Mouse (Mus musculus): ENCODE data around the gene Hnrnpa2b1. TPM values are rescaled to one million over a fixed set of nuclear protein-coding genes. Genes with fewer than 3 reads are reported as not detected.
"Not testable (repeated sequence)": the region's sequence is repeated elsewhere in the genome, so short reads cannot be mapped to it uniquely, and the experiment has no call there.

Hnrnpa2b1 gene
- total RNA-seq (2022), result 100 to 1,000 TPM; 357 to 475 (median 406) TPM

GRCm38 (mm10) chr6:51469715-51470310, at the start of gene Hnrnpa2b1:
TSS of gene Hnrnpa2b1 (minus strand) at chr6:51469894.
- DNase-seq (ENCODE audit: low spot score in 2 of 2), result peak; percentile 96 to 100

- DNase-seq (ENCODE audit: low spot score in 2 of 2), result no peak
These were observed 45.2 kb upstream of the Hnrnpa2b1 start for GRCm38 (mm10) chr6:51514860-51515259.

DNA sequence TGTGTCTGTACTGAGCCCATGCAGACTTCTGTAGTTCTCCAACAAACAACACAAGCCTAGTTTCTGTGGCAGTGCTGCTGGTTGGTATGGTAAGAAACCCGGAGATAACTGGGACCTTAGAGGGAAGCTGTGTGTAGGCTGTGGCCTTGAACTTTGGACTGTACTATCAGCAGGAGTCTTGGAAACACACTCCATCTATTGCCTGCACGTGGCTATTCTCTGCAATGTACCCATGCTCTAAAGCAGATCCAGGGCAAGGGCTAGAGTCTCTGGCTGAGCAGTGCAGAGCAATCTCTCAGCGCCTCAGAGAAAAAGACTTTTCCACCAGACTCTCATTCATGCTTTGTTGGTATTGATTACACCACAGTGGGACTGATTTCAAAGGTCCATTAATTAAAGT, 44.1 kb upstream of the Hnrnpa2b1 start:
- DNase-seq (ENCODE audit: low spot score in 2 of 2), result no peak

DNA sequence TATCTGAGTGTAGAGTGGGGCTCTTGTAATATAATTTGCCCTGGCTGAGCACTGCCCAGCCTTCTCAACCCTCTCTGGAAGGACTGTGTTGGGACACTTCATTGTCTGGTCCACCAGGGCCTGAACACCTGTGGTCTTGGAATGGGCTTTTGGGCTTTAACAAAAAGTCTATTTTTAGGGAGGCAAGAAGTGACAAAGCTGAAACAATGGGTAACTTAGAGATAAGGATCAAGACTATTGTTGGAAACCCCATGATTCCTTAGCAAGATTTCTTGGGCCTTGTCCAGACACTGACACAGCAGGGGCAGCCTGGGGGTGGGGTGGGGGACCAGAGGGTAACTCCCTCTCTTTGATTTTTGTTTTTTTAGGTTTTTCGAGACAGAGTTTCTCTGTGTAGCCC, 41.3 kb upstream of the Hnrnpa2b1 start:
- DNase-seq (ENCODE audit: low spot score in 2 of 2), result no peak

GRCm38 (mm10) chr6:51510094-51510493, 40.4 kb upstream of the Hnrnpa2b1 start:
- no peak for DNase-seq (ENCODE audit: low spot score in 2 of 2)

GRCm38 (mm10) chr6:51508750-51509648, 39.3 kb upstream of the Hnrnpa2b1 start:
- peak; percentile 33 to 58 for DNase-seq (ENCODE audit: low spot score in 2 of 2)

DNA sequence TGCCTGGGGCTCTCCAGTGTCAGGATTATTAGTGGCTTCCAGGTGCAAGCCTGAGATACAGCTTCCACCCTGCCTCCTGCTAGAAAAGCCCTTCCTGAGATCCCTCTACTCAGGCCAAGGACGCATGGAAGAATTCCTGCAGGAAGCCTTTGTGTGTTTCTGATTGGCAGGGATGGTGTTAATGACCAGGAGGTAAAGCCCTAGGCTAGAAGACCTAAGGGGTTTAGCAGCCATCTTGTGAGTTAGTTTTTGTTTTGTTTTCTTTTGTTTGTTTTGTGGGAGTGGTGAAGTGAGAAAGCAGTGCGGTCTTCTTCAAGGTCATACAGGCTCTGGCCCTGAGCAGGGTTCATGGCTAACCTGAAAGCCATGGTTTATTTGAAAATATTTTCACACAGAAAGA, 37.9 kb upstream of the Hnrnpa2b1 start:
- DNase-seq (ENCODE audit: low spot score in 2 of 2), result no peak

GRCm38 (mm10) chr6:51505671-51506070, 36.0 kb upstream of the Hnrnpa2b1 start:
- no peak for DNase-seq (ENCODE audit: low spot score in 2 of 2)

DNA sequence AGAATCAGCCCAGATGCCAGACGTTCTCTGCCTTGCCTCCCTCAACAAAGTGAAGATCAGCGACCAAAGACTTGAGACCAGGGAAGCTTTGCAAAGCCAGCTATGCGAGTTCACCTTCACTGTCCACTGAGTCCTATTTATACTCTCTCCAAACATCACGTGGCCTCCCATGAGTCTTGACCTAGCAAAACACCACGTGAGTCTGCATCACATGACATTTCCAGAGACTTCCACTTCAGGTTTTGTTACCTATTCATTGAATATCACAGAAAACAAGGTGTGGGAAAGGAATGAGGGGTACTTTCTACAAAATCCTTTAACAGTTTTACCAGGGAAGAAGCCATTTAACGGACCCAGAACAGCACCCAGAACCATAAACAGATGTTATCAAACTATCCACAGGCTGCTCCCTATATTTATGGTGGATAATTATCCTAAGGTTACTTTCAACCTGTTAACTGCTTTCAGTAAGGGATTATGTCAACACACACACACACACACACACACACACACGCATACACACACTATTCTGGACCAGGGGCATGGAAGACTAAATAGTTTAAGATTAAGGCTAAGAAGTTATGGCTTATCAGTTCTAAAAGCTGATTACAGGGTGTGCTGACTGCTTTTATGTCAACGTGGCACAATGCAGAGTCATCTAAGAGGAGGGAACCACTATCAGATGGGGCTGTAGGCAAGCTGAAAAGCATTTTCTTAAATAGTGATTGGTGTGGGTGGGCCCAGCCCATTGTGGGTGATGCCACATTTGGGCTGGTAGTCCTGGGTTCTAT, 27.8 kb upstream of the Hnrnpa2b1 start:
- no peak for DNase-seq (ENCODE audit: low spot score in 2 of 2)

DNA sequence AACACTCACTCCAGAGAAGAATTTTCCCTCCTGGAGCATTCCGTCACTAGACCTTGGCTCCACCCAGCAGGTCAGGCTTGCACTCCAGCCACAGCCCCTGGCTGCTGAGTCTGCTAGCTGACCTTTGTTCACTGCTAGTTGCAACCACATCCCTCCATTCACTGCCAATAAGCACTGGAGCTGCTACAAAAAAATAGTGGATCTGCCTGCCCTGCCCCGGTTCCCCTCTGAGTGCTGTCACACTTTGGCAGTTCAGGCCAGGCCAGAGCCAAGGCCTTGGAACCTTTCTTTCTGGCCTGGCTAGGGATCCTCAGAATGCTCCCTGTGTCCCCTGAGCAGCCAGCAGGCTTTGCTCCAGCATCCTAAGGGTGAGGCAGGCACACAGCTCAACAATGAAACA, 20.1 kb upstream of the Hnrnpa2b1 start:
- DNase-seq (ENCODE audit: low spot score in 2 of 2), result no peak

DNA sequence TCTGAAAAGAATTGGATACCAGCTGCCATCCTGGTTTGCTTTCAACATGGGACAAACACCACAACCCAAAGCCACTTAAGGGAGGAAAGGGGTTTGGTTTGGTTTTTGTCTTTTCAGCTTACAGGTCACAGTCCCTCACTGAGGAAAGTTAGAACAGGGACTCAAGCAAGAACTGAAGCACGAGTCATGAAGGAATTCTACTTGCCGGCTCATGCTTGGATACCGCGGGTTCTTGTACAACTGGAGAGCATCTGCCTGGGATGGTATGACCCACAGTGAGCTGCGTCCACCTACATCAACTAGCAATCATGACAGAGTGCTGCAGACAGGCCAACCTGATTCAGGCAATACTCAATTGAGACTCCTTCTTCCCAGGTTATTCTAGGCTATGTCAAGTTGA, 17.0 kb upstream of the Hnrnpa2b1 start:
- DNase-seq (ENCODE audit: low spot score in 2 of 2), result no peak

- no peak for DNase-seq (ENCODE audit: low spot score in 2 of 2)
These were observed 16.5 kb upstream of the Hnrnpa2b1 start for GRCm38 (mm10) chr6:51486076-51486710.

DNA sequence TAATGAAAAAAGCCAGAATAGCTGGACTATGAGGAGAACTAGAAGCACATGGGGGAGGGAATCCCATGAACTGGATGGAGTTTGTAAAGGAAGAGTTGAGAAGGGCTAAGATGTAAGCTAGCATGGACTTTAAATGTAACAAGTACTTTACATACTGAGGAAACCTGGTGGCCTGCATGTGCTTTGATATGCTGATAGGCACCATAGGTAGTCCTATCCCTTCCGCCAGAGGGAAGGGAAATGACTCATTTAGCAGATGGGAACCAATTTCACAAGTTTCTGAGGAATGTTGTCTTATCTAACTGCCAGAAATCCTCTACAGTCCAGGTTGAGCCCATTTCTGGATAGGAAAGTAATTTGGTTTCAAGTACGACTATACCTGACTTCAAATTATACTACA, 16.0 kb upstream of the Hnrnpa2b1 start:
- DNase-seq (ENCODE audit: low spot score in 2 of 2), result no peak

- not testable (repeated sequence) for DNase-seq (ENCODE audit: low spot score in 2 of 2)
These were observed 14.9 kb upstream of the Hnrnpa2b1 start for GRCm38 (mm10) chr6:51484556-51484955.

GRCm38 (mm10) chr6:51483861-51484260, 14.2 kb upstream of the Hnrnpa2b1 start:
- DNase-seq (ENCODE audit: low spot score in 2 of 2), result no peak

DNA sequence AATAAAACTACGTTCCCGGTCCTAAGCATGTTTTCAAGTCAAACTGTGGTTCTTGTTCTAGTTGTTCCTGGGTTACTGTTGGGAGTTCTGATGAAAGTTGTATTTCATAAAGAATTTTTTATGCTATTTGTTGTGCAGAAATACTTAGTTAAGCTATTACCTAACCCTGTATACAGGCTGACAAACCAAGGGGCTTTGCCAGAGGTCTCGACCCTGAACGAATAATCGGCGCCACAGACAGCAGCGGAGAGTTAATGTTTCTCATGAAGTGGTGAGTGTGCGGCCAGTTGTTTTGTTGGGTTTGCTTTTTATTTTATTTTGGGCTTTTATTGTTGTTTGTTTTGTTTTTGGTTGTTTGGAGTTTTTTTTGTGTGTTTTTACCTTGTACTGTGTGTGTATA, 11.9 kb upstream of the Hnrnpa2b1 start:
- no peak for DNase-seq (ENCODE audit: low spot score in 2 of 2)

DNA sequence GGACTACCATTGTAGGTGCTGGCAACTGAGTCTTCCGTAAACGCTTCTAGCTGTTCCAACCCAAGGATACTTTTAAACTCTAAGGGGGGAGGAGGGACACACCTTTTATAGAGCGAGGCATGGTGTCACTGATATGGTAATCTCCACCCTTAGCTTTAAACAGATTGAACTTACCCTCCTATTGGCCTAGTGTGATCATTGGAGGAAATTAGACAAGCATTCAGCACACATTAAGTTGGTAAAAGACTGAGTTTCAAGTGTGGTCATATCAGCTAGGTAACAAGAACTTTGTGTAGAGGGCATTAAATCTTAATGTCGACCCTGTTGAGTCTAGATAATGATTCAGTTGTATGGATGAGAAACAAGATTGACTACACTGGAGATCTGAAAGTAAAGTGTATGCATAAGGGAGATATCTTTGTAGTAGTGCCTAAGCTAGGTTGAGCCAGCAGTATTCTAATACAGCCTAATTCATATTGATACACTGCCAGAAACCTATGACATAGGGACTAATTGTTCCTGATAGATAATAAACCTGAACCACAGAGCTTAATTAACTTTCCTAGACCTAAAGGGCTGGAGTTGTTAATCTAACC, 9.5 kb upstream of the Hnrnpa2b1 start:
- DNase-seq (ENCODE audit: low spot score in 2 of 2), result no peak

DNA sequence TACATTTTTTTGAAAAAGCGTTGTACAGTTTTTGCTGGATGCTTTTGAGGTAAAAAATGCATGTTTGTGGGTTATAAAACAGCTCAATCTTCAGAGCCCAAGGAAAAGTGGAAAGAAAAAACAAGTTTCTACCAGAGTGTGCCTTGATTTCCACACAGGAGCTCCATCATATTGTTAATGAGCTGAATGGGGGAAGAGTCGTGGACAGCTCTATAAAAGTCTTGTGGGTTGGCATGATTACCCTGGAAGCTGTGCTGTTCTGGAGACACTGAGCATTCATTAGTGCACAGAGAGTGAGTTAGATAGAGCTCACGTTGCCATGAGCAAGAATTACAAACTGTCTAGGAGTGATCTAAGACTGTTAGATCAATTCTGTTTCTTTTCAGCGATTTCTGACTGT, 2.5 kb upstream of the Hnrnpa2b1 start:
- no peak for DNase-seq (ENCODE audit: low spot score in 2 of 2)

- DNase-seq (ENCODE audit: low spot score in 2 of 2), result no peak
These were observed 2.1 kb upstream of the Hnrnpa2b1 start for GRCm38 (mm10) chr6:51471782-51472181.

DNA sequence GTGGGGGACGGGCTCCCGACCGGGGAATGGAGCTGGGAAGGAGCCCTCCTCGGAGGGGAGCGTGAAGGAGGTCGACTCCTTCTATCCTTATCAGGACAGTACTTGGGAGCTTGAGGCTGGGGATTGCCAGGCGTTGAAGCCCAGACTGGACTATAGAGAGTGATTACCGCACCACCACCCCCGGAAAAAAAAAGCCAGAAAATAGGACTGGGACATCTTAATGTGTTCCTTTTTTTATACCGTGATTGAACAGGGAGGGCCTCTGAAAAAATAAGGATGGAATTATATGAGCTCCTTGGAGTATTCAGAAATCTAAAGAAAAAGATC, 1.4 kb upstream of the Hnrnpa2b1 start:
- no peak for DNase-seq (ENCODE audit: low spot score in 2 of 2)

All from left cerebral cortex, adult 8-10 months (tissue).